Mouse (Mus musculus) bone marrow, adult 2 months (tissue): Measurements from ENCODE around the gene Fam234b.

ENCODE experiments used
- CTCF ChIP-seq: fragments of 200-500 bp; IDR thresholded peaks from 2 replicates; pipeline ENCODE4 v1.5.1; 2011; ENCODE audit warnings: low read length, control low read depth; ENCODE audit not compliant: control insufficient read depth, insufficient read depth
- POLR2A ChIP-seq: fragments of 200-500 bp; IDR thresholded peaks from 2 replicates; pipeline ENCODE4 v1.6.1; 2011; ENCODE audit warnings: low read depth, mild to moderate bottlenecking, control low read depth, low read length, borderline replicate concordance; ENCODE audit not compliant: control insufficient read depth

DNA sequence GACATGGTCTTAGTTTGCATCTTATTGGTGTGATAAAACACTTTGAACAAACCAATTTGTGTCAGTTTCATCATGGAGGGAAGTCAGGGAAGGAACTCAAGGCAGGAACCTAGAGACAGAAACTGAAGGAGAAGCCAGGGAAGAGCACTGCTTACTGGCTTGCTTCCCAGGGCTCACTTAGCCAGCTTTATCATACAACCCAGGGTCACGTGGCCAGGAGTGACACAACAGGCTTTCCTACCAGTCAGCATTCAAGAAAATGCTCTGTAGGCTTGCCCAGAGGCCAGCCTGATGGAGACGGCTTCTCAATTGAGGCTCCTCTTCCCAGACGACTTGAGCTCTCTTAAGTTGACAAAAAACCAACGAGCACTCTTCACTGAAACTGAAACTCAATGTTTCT is 2.9 kb upstream of the Fam234b start:
- TF ChIP-seq POLR2A, result no peak
- TF ChIP-seq CTCF, result no peak
